Mouse (Mus musculus) lung, embryonic 14.5 days (tissue): ENCODE measurements at regions not wholly inside any gene's neighbourhood (a gene's known extent, or its start where the extent isn't known, plus 50 kb on each side); places are given as distances from the start of the nearest gene placed in this dataset.

Experiments
- ATAC-seq: fragments of 200-750 bp; cut with Nextera tagmentation; 2 replicates; pipeline ENCODE4 v1.8.0; 2017; ENCODE audit warnings: mild to moderate bottlenecking, moderate TSS enrichment, moderate library complexity; ENCODE audit not compliant: insufficient read depth
- DNase-seq: peaks from one replicate; pipeline ENCODE4 v3.0.0-alpha.2; 2015
- H3K27ac ChIP-seq: fragments of 300-500 bp; sonication (generic); 2 replicates; pipeline ENCODE4 v1.5.1; 2014; ENCODE audit warnings: low read depth, mild to moderate bottlenecking, moderate library complexity
- H3K27me3 ChIP-seq: fragments of 300-500 bp; sonication (generic); 2 replicates; pipeline ENCODE4 v1.6.1; 2014; ENCODE audit warnings: low read length, control low read depth; ENCODE audit not compliant: insufficient read depth
- H3K36me3 ChIP-seq: fragments of 300-500 bp; sonication (generic); 2 replicates; pipeline ENCODE4 v1.6.1; 2014; ENCODE audit warnings: control low read depth; ENCODE audit not compliant: insufficient read depth
- H3K4me1 ChIP-seq: fragments of 300-500 bp; sonication (generic); 2 replicates; pipeline ENCODE4 v1.6.1; 2014; ENCODE audit warnings: antibody characterized with exemption, control low read depth; ENCODE audit not compliant: insufficient read depth
- H3K4me2 ChIP-seq: fragments of 300-500 bp; sonication (generic); 2 replicates; pipeline ENCODE4 v1.6.1; 2014; ENCODE audit warnings: mild to moderate bottlenecking
- H3K4me3 ChIP-seq: fragments of 300-500 bp; sonication (generic); 2 replicates; pipeline ENCODE4 v1.5.1; 2014; ENCODE audit warnings: low read depth, low read length
- H3K9ac ChIP-seq: fragments of 300-500 bp; sonication (generic); 2 replicates; pipeline ENCODE4 v1.6.1; 2014
- H3K9me3 ChIP-seq: fragments of 300-500 bp; sonication (generic); 2 replicates; pipeline ENCODE4 v1.6.1; 2016; ENCODE audit warnings: low read depth, low read length, control low read depth
- CTCF ChIP-seq: IDR thresholded peaks from 2 replicates; pipeline ENCODE4 v1.5.1; 2016; ENCODE audit warnings: antibody characterized with exemption, low read depth
- WGBS: fragments of 180-500 bp; shearing (Covaris S2); extraction: QIAGEN DNeasy Blood & Tissue Kit; methylation state at CpG from one replicate; pipeline ENCODE4 v1.1.7; 2014; 5-methylcytosine and 5-hydroxymethylcytosine counted together

- no peak for TF ChIP-seq CTCF
- ATAC-seq (no peak), DNase-seq (no peak)
- no peaks in the 10 kb centered on the region for H3K36me3 ChIP-seq
- no peak overlapping the region for H3K4me3 ChIP-seq
- H3K9me3 ChIP-seq = no peaks in the 10 kb centered on the region
- no peak overlapping the region for H3K4me2 ChIP-seq
- no peaks in the 10 kb centered on the region for H3K27me3 ChIP-seq
- no peak overlapping the region for H3K27ac ChIP-seq
- H3K9ac ChIP-seq = no peak overlapping the region
- 68% methylated on average over 8 of the region's 8 CpGs for WGBS
- H3K4me1 ChIP-seq = no peaks in the 10 kb centered on the region
These were observed 336.5 kb downstream of the Tmem38b start for GRCm38 (mm10) chr4:54162308-54162707.

DNA sequence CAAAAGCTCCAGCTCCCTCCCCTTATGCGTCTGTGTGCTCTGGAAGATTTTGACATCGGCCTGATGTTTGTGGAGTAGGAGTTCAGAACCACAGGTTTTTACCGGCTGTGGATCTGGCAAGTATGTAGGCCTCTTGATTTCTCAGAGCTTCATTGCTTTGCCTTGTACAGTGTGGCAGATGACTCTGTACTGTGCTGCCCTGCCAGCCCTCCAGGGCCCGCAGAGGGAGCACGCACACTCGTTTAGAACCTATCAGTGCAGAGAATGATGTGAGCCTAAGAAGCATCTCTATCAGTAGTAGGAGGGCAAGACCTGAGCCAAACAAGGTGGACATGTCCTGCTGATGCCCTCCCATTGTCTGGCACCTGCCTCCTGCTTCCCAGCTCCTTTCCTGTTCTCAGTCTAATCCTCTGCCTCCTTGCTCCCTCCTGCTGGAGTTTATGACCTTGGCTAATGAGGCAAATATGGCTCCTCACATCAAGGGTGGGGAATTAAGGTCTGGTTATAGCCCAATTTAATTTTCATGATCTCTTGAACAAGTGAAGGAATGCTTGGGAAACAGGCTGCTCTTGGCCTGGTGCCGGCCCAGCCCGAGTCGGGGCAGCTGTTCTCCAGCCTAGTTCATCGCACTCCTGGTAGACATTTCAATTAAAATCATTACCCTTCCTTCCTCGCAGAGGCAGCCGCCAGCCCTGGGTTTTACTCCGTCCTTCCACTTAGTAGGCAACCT, 344.5 kb downstream of the Tmem38b start:
- 86% methylated on average over 13 of the region's 13 CpGs for WGBS
- ATAC-seq (no peak), DNase-seq (no peak)
- Histone ChIP-seq H3K36me3 (no peaks in the 10 kb centered on the region), H3K9ac (no peak overlapping the region), H3K27me3 (no peaks in the 10 kb centered on the region), H3K27ac (no peak overlapping the region), H3K9me3 (no peaks in the 10 kb centered on the region), H3K4me2 (no peak overlapping the region), H3K4me3 (no peak overlapping the region), H3K4me1 (no peaks in the 10 kb centered on the region)
- TF ChIP-seq CTCF = no peak

DNA sequence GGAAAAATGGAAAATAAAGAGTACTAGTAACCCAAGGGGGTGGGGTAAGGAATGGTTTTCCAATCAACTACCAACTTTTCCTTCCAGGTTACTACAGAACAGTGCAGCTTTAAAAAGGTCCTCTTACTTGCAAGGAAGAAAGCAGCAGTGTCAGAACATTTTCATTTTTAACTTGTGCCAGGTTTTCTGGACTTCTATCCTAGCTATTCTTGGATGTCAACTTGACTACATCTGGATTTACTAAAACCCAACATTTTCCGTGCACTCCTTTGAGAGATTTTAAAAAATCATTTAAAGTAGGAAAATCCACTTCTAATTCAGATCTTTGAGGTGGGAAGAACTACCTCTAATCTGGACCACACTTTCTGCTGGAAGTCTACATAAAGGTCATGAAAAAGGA, 358.4 kb downstream of the Tmem38b start:
- Histone ChIP-seq H3K4me1 (no peaks in the 10 kb centered on the region), H3K36me3 (no peaks in the 10 kb centered on the region), H3K27me3 (no peaks in the 10 kb centered on the region), H3K9ac (no peak overlapping the region), H3K4me2 (no peak overlapping the region), H3K4me3 (no peak overlapping the region), H3K9me3 (no peaks in the 10 kb centered on the region), H3K27ac (no peak overlapping the region)
- no peak for TF ChIP-seq CTCF
- ATAC-seq (no peak), DNase-seq (no peak)
- WGBS = 78% methylated on average over 1 of the region's 1 CpGs

DNA sequence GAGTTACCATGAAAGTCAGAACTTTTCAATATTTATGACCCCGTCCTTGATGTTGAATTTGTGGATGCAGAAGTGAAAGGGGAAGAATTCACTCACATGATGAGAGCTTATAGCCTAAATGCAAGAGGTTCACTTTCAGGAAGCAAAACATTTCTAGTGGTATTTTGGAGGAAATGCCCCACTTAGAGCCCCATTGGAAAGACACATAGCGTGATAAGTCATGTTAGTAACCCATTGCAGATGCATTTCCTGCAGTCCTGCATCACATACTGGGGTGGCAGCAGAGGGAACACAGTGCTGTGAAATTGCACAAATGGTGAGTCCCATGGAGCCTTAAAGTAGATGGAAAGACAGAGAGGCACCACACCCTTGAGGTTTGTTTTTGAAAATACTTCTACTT, 369.9 kb downstream of the Tmem38b start:
- WGBS = 88% methylated on average over 2 of the region's 2 CpGs
- DNase-seq (no peak), ATAC-seq (no peak)
- Histone ChIP-seq H3K4me1 (no peaks in the 10 kb centered on the region), H3K4me2 (no peak overlapping the region), H3K36me3 (no peaks in the 10 kb centered on the region), H3K4me3 (no peak overlapping the region), H3K27ac (no peak overlapping the region), H3K9ac (no peak overlapping the region), H3K27me3 (no peaks in the 10 kb centered on the region), H3K9me3 (no peaks in the 10 kb centered on the region)
- TF ChIP-seq CTCF = no peak

DNA sequence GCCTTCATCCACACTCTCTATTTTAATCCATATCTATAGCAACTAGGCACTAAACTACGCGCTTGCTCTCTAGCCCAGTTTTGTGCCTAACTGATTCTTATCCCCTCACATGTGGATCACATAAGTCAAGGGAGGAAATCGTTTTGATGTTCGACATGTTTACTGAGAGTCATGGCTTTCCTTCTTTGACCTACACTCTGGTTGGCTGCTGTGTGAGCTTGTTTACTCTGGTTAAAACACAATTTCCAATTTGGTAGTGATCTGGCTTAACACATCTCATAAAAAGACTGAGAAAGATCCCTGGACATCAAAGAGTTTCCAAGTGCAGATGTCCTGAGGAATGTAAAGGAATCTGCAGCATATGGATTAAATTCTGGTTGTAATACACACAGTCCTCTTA, 376.6 kb downstream of the Tmem38b start:
- Histone ChIP-seq H3K27me3 (no peaks in the 10 kb centered on the region), H3K36me3 (no peaks in the 10 kb centered on the region), H3K9ac (no peak overlapping the region), H3K4me1 (no peaks in the 10 kb centered on the region), H3K4me3 (no peak overlapping the region), H3K27ac (no peak overlapping the region), H3K4me2 (no peak overlapping the region), H3K9me3 (no peaks in the 10 kb centered on the region)
- ATAC-seq (peak; percentile 63; the same call in 1 of the 2 replicates), DNase-seq (peak; percentile 37)
- no peak for TF ChIP-seq CTCF
- 30% methylated on average over 4 of the region's 4 CpGs for WGBS

- Histone ChIP-seq H3K4me2 (no peak overlapping the region), H3K4me3 (no peak overlapping the region), H3K27ac (no peak overlapping the region), H3K4me1 (no peaks in the 10 kb centered on the region), H3K27me3 (no peaks in the 10 kb centered on the region), H3K9ac (no peak overlapping the region), H3K36me3 (no peaks in the 10 kb centered on the region), H3K9me3 (no peaks in the 10 kb centered on the region)
- TF ChIP-seq CTCF = no peak
- no peak for ATAC-seq
- WGBS = 79% methylated on average over 3 of the region's 3 CpGs
- no peak for DNase-seq
These were observed 398.7 kb downstream of the Tmem38b start for GRCm38 (mm10) chr4:54224572-54224971.
